Mouse (Mus musculus): ENCODE data around the gene Arsg.
A peak's percentile ranks its signal among the peaks of the same experiment; 100 is the strongest.

Gene Arsg

DNA sequence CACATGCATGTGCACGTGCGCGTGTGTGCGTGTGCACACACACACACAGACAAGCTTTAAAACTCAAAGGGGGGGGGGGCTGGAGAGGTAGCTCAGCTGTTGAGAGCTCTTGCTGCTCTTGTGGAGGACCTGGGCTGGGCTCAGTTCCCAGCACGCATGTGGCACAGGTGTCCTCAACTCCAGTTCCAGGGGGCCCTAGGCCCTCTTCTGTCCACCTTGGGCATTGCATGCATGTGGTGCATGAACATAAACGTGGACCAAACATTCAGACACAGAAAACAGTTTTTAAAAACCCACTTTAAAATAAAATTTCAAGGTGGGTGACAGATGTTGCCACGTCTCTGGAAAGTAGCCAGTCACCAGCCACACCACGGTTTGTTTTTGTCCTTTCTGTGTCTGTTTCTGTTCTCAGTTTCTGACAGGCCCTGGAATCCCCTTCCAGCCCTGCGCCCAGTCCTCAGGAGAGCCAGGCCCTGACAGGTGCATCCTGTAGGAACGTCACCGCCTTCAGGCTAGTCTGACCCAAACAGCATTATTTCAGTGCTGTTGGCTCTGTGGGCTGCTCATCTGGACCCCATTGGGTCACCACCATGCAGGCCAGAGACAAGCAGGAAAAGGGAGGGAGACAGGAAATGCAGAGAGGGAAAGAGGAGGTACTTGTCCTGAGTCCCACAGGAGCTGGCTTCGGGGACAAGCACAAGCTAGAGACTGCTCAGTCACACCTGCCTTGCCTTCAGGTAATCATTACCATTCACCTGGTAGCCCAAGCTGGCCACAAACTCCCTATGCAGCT, 125.8 kb downstream of the Arsg start:
- no peak for TF ChIP-seq GATA4 (IDR thresholded peaks at IDR 0.05; ENCODE audit: insufficient replicate concordance, low read length)

DNA sequence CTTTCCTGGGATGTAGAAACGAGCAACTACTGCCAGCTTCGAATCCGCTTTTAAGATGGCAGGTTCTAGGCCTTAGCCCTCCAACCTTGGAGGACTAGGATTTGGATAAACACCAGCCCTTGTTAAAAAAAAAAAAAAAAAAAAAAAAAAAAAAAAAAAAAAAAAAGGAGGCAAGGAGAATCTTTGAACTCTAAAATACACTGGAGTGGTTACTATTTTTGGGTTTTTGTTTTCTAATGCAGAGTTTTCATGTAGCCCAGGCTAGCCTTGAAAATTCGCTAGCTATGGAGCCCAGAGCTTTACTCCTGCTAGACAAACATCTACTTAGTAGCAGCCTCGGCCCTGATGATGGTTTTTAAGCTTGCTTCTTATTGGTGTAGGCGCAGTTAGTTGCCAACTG, 134.4 kb downstream of the Arsg start:
- TF ChIP-seq GATA4 (IDR thresholded peaks at IDR 0.05; ENCODE audit: insufficient replicate concordance, low read length) = no peak

DNA sequence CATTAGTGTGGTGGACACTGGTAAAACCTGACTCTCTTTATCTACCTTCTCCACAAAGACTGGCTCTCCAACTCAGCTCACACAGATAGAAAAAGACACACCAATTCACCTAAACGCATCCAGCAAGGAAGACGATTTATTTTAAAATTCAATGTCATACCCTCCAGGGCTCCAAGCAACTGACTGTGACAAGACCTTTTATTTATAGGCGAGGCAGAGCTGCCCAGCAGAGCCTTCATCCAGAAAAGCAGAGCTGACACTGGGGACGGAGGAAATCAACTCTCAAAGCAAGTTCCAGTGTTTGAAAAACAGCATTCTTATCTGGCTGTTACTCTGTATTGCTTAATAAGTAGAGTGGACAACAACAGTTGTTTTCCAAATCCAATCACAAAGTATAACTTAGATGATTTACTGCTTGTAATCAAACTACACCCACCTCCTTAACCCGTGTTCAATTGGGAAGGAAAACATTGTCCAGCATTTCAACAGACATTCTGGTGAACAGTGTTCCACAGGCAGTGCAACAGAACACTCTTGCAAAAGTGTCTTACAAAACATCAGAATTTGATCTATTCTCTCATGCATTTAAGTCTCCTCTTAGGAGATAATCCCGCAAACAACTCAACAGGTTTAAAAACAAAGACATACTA, 135.9 kb downstream of the Arsg start:
- TF ChIP-seq GATA4 (IDR thresholded peaks at IDR 0.05; ENCODE audit: insufficient replicate concordance, low read length) = no peak

DNA sequence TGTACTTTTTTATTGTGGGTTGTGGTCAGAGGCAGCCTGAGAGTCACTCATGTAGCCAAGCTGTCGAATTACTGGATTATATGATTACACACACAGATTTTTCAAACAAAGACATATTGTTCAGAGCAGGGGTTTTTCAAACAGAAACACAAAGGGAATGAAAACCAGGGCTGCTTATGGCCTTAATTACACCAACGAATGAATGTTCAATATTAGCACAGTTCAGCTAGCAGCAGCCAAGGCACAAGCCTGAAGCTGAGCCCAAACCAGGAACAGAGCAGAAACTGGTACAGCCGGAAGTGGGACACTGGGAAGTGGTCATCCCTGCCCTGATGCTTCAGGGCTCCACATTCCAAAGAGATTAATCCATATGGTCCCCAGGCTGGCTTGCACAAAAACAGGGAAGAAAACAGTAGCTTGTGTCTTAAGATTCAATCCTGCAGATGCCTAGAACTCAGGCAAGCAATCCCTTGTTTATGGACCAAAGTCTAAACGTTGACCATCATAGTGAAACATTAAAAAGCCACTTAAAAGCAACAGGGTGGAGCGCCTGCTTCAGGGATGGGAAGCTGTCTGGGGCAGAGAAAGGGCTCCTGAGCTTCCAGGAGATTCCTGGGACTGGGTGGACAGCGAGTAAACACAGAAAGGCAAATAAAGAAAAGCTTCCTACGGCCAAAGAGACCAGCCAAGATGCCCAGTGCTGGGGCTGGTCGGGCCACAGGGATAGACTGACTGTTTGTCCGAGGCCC, 137.0 kb downstream of the Arsg start:
- TF ChIP-seq GATA4 (IDR thresholded peaks at IDR 0.05; ENCODE audit: insufficient replicate concordance, low read length) = no peak

DNA sequence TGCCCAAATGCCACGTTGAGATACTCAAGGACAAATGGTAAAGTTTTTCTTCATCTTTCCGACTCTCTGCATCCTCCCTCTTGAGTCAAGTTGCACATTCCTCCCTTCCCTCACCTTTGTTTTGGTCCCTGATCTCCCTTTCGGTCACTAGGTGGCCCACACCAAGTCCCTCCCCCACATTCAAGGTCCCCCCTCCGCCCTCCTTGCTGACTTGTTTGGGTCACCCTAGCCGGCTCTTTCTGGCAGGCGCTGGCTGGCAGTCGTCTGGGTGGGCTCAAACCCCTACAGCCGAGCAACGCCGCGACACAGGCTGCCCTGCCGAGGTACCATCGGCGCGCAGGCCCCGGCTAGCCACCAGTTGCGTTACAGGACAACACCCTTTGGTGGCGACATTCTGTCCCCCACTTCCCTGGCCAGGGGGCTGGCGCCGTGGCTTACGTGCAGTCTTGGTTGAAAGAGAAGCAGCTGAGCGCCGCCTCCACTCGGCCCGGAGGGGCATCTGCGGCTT, 137.7 kb downstream of the Arsg start:
- no peak for TF ChIP-seq GATA4 (IDR thresholded peaks at IDR 0.05; ENCODE audit: insufficient replicate concordance, low read length)

DNA sequence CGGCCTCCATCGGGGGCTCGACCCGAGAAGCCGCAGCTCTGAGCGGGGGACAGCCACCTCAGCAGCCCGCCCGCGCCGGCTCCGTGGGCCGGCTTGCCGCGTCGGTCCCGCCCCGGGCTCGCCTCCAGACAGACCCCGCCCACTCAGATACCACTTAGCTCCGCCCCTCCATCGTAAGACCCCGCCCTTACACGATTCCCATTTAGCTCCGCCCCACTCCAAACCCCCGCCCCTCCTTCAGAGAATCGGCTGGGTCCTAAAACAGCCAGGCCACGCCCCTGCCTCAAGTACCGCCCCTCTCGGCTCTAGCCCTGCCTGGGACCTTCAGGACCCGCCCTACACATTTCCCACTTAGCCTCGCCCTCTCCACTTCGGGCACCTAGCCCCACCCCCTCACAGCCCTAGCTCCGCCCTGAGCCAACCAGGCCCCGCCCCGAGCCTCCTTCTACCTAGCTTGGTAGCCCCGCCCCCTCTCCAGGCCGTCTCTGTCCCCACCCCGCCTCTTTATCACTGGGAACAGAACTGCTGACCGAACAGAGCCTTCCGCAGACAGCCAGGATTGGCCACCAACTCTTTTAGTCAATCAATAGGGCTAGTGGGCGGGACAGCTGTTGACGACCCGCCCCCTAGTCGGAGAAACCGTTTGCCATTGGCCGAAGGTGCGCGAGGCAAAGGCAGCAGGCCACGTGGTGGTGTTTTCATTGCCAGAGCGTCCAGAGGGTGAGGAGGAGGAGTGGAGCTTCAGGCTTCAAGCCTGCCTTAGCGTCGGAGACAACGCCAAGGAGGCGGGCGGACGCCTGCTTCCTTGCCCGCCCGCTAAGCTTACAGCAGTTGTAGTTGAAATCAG, 138.4 kb downstream of the Arsg start, which contains the start of gene Wipi1:
Gene Wipi1 (minus strand): TSS at position 665 of the 847 bp plus-strand sequence.
- TF ChIP-seq GATA4 (IDR thresholded peaks at IDR 0.05; ENCODE audit: insufficient replicate concordance, low read length) = peak; percentile 40; the same call in 1 of the 2 replicates

DNA sequence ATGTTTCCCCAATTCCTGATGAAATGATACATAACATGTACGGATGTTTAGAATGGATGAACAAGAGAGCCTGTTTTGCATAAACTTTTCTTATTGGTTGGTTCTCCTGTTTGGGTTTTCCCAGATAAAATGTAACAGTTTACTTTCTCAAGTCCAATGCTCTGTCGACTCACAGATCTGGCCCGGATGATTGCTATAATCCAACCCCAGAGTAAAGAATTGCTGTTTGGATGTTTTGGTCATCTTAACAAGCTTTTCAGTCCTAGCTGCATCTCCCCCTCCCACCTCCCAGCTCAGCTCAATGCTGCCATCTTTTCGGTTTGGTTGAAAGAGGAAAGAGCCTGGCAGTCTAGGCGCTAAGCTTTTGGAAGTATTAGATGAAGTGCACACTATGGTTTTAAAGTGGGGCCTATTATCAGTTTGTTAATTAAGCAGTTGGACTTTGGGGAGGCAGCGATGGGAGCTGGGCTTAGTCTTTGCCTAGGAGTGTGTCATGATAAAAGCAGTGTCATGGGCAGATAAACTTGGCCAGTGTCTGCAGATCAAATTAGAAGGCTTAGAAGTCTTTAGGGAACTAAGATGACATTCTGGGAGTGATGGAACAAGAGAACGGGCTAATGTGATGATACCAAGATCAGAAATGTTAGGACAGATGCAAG, 139.8 kb downstream of the Arsg start:
- TF ChIP-seq GATA4 (IDR thresholded peaks at IDR 0.05; ENCODE audit: insufficient replicate concordance, low read length) = no peak

DNA sequence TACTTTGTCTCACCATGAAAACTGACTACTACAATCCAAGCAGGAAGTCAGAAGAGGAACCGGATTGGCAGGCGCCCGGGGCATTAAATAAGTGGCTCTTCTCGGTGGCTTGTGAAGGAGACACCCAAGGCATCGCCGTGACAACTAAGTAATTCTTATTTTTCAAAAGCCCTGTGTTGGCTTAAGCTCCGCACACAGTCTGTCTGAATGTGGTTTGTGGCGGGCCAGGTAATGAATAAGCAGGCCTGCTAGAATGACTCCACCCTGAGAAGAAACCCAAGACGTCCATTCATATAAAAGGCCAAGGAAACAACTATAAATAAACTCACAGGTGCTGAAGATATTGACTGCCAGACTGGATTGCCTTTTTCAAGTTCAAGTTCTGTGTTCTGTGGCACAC, 142.1 kb downstream of the Arsg start:
- TF ChIP-seq GATA4 (IDR thresholded peaks at IDR 0.05; ENCODE audit: insufficient replicate concordance, low read length) = no peak

DNA sequence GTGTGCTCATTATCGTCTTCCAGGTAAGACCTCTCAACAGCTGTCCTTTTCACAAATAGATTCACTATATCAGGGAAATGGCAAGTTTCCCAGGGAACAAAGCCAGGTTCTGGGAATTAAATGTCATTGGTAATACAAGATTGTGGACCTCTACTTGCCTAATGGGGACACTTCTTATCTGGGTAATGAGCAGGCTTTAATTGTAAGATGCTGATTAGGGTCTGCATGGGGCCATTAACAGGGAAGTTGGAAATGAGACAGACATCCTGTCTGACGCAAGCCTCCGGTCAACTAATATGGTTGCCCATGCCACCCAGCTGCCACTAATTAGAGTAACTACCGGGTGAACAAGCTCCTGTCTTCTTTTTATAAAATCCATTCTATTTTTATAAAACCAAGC, 143.2 kb downstream of the Arsg start:
- peak; percentile 29; the same call in 1 of the 2 replicates for TF ChIP-seq GATA4 (IDR thresholded peaks at IDR 0.05; ENCODE audit: insufficient replicate concordance, low read length)

DNA sequence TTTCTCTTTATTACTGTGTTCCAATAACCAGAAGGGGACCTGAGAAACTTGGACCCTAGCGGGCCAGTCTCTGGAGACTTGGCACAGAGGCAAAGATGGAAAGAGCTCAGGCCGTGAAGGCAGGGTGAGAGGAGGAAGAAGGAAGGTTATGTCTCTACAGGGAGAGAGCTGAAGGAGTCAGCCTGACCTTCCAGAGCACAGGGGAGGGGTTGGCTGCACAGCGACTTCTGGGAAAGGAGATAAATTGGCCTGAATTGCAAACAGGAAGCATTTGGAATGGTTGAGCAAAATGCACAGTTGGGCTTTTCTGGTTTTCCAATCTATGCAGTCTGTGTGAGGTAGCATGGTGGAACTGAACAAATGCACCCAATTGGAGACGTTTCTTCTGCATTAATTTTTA, 143.6 kb downstream of the Arsg start:
- peak; percentile 29; the same call in 1 of the 2 replicates for TF ChIP-seq GATA4 (IDR thresholded peaks at IDR 0.05; ENCODE audit: insufficient replicate concordance, low read length)

DNA sequence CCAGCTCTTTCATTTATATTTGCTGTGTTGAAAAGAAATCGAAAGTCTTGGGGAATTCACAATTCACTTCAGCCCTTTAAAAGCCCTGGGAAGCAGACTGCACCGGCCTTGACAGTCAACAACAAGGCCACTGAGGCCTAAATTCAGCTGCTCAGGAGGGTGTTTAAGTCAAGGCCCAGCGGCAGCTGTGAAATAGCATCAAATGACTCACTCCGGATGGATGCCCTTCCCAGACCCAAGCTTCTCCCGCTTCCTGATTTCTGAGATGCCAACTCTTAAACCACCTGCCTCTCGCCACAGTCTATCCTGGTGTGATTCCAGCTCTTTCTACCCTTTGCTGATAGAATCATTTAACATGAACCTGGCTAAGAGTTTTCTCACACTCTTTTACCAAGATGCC, 147.2 kb downstream of the Arsg start:
- no peak for TF ChIP-seq GATA4 (IDR thresholded peaks at IDR 0.05; ENCODE audit: insufficient replicate concordance, low read length)

DNA sequence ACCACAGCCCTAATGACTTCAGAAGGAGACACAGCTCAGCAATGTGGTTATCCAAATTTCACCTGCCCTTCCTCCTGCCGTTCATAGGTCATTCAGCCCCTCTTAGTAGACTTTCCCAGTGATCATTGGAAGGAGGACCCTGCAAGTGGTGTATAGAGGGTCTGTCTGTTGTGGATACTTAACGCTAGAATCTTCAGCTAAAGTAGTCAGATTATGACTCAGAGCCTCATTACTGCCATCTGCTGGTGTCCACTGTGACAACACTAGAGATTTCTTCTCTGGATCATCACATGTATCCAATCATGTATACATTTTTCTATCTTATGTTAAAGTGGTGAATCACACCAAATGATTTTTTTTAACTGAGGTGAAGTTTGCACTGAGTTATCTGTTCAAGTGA, 148.0 kb downstream of the Arsg start:
- TF ChIP-seq GATA4 (IDR thresholded peaks at IDR 0.05; ENCODE audit: insufficient replicate concordance, low read length) = no peak

DNA sequence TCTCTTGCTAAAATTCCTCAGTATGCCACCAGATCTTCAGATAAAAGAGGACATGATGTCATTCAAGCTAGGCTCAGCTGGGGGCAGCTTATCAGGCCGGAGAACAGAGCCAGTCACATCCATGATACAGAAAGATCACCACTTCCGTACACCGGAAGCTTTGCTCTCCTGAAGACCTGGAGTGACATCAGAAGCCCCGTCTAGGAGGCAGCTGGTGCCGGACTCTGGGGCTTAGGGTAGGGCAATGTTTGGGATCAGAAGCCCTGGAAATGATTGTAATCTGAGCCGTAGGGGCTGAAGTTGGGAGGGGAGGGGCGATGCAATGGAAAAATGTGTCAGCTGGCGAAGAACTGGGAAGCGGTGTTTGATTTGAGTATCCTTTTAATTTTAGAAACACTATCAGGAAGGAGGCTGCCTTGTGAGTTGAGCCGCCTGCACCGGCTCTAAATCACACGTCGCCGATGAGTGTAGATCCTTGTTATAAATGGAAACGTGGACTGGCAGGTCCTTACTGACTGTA, 149.4 kb downstream of the Arsg start:
- TF ChIP-seq GATA4 (IDR thresholded peaks at IDR 0.05; ENCODE audit: insufficient replicate concordance, low read length) = peak; percentile 75; the same call in 1 of the 2 replicates

Data from liver, adult (tissue).